Mouse (Mus musculus): Measurements from ENCODE around the gene Tmem126b. TPM values are rescaled to one million over a fixed set of nuclear protein-coding genes. Genes with fewer than 3 reads are reported as not detected.

Gene Tmem126b
- polyA plus RNA-seq, 1 experiment from 2014 or later = 45.7 TPM

GRCm38 (mm10) chr7:90456149-90456844 lies 19.5 kb downstream of the Tmem126b start:
- H3K9me3 ChIP-seq = no peaks in the 10 kb centered on the region
- H3K4me2 ChIP-seq = peak overlapping the region; percentile 56
- H3K27ac ChIP-seq = peak overlapping the region; percentile 93; the same call in 1 of the 2 replicates
- H3K4me3 ChIP-seq = peak overlapping the region; percentile 69
- no peak for ATAC-seq (ENCODE audit: low FRiP score)
- WGBS = 42% methylated on average over 7 of the region's 7 CpGs
- peaks cover 17% of the 10 kb centered on the region for H3K36me3 ChIP-seq
- H3K4me1 ChIP-seq (replicated peaks) = peaks cover 16% of the 10 kb centered on the region
- H3K27me3 ChIP-seq = no peaks in the 10 kb centered on the region
- peak overlapping the region; percentile 86 for H3K9ac ChIP-seq

DNA sequence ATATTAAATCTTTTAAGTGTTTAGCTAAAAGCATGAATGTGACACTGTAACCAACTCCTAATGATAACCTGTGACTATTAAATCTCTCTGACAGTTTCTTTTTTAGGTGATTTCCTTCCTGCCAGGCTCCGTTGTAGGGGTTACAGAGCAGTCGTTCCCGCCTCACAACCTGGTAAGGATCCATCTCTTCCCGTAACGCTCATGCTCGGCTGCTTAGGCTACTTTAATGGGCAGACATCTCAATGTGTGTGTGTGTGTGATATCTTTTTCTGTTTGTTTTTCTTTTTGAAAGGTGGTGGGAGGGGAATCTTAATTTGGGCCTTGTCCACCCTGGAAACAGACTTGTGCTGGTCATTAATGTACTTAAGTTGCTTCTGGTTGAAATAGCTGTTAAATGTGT lies 31.6 kb downstream of the Tmem126b start:
- no peak for ATAC-seq (ENCODE audit: low FRiP score)
- Histone ChIP-seq H3K4me1 (replicated peaks) (peaks cover 9% of the 10 kb centered on the region), H3K9me3 (no peaks in the 10 kb centered on the region), H3K4me3 (peak overlapping the region; percentile 98), H3K27me3 (no peaks in the 10 kb centered on the region), H3K4me2 (peak overlapping the region; percentile 98), H3K27ac (peak overlapping the region; percentile 98; the same call in 1 of the 2 replicates), H3K36me3 (peaks cover 6% of the 10 kb centered on the region), H3K9ac (peak overlapping the region; percentile 97)
- WGBS = 2% methylated on average over 6 of the region's 6 CpGs

GRCm38 (mm10) chr7:90443101-90444091 lies 32.4 kb downstream of the Tmem126b start:
- peaks cover 3% of the 10 kb centered on the region; the same call in 1 of the 2 replicates for H3K36me3 ChIP-seq
- ATAC-seq (ENCODE audit: low FRiP score) = peak; percentile 76
- H3K4me1 ChIP-seq (replicated peaks) = peaks cover 9% of the 10 kb centered on the region
- under 1% methylated on average over 95 of the region's 123 CpGs for WGBS
- H3K9ac ChIP-seq = peak overlapping the region; percentile 97
- no peaks in the 10 kb centered on the region for H3K27me3 ChIP-seq
- peak overlapping the region; percentile 98 for H3K4me3 ChIP-seq
- peak overlapping the region; percentile 98 for H3K27ac ChIP-seq
- no peaks in the 10 kb centered on the region for H3K9me3 ChIP-seq
- peak overlapping the region; percentile 98 for H3K4me2 ChIP-seq

- under 1% methylated on average over 47 of the region's 54 CpGs for WGBS
- peaks cover 9% of the 10 kb centered on the region for H3K4me1 ChIP-seq (replicated peaks)
- H3K27ac ChIP-seq = peak within 1 kb of the TSS; percentile 98
- ATAC-seq (ENCODE audit: low FRiP score) = peak; percentile 97
- no peaks in the 10 kb centered on the region for H3K9me3 ChIP-seq
- peak within 1 kb of the TSS; percentile 98 for H3K4me2 ChIP-seq
- peak within 1 kb of the TSS; percentile 98 for H3K4me3 ChIP-seq
- no peaks in the 10 kb centered on the region for H3K27me3 ChIP-seq
- H3K9ac ChIP-seq = peak within 1 kb of the TSS; percentile 97
- peaks cover 2% of the 10 kb centered on the region; the same call in 1 of the 2 replicates for H3K36me3 ChIP-seq
Measured at GRCm38 (mm10) chr7:90442518-90443080, 33.2 kb downstream of the Tmem126b start, which contains the start of gene Crebzf. TSS of gene Crebzf (plus strand) at chr7:90442729.

DNA sequence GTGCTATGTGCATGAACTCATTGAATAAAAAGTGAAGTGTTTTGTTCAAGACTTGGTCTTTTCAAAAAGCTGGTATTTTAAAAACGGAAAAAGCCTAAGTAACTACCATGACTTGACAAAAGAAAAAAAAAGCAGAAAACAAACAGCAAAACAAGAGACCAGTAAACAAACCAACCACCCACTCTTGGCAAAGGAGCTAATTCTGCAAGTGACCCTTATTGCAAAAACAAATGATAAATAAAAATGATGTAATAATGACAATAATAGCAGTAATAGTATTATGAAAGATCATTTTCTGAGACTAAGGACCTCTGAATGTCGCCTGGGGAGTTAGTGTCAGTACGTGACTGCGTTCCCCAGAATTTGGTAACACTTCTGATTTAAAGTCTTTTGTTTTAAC lies 33.7 kb downstream of the Tmem126b start:
- Histone ChIP-seq H3K4me1 (replicated peaks) (peaks cover 9% of the 10 kb centered on the region), H3K9ac (peak overlapping the region; percentile 97), H3K27me3 (no peaks in the 10 kb centered on the region), H3K27ac (peak overlapping the region; percentile 98), H3K4me2 (peak overlapping the region; percentile 61), H3K4me3 (peak overlapping the region; percentile 98), H3K9me3 (no peaks in the 10 kb centered on the region), H3K36me3 (no peaks in the 10 kb centered on the region)
- 7% methylated on average over 4 of the region's 4 CpGs for WGBS
- peak; percentile 27 for ATAC-seq (ENCODE audit: low FRiP score)

- no peak for ATAC-seq (ENCODE audit: low FRiP score)
- WGBS = 96% methylated on average over 4 of the region's 4 CpGs
- H3K27ac ChIP-seq = no peak overlapping the region
Measured at GRCm38 (mm10) chr7:90440044-90440443, 35.8 kb downstream of the Tmem126b start.

GRCm38 (mm10) chr7:90432221-90432620 lies 43.6 kb downstream of the Tmem126b start:
- Histone ChIP-seq H3K4me2 (no peak overlapping the region), H3K27ac (no peak overlapping the region), H3K27me3 (no peaks in the 10 kb centered on the region), H3K9ac (no peak overlapping the region), H3K36me3 (no peaks in the 10 kb centered on the region), H3K4me1 (replicated peaks) (peaks cover 2% of the 10 kb centered on the region), H3K9me3 (no peaks in the 10 kb centered on the region), H3K4me3 (no peak overlapping the region)
- ATAC-seq (ENCODE audit: low FRiP score) = no peak

More at GRCm38 (mm10) chr7:90440044-90440443, 35.8 kb downstream of the Tmem126b start:
- no peak overlapping the region for H3K4me3 ChIP-seq
- no peaks in the 10 kb centered on the region for H3K36me3 ChIP-seq
- no peak overlapping the region for H3K4me2 ChIP-seq
- no peak overlapping the region for H3K9ac ChIP-seq
- no peaks in the 10 kb centered on the region for H3K9me3 ChIP-seq
- H3K27me3 ChIP-seq = no peaks in the 10 kb centered on the region
- peaks cover 3% of the 10 kb centered on the region; the same call in 1 of the 2 replicates for H3K4me1 ChIP-seq (replicated peaks)

DNA sequence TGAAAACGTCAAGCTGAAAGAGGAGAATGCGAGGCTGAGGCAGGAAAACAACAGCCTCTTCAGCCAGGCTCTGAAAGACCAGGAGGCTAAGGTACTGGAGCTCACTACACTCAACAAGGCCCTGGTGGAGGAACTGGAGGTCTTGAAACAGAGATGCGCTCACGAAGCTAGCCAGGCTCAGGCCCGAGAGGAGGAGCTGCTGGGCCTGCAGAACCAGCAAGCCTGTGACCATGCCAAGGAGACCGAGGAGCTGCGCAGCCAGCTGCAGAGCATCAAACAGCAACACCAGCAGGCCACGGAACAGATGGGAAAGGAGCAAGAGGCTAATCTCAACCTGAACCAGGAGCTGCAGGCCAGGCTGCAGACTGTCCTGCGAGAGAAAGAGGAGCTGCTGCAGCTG lies 48.8 kb downstream of the Tmem126b start:
- Histone ChIP-seq H3K27ac (no peak overlapping the region), H3K4me2 (peak overlapping the region; percentile 73), H3K36me3 (no peaks in the 10 kb centered on the region), H3K9ac (peak overlapping the region; percentile 70), H3K4me3 (peak overlapping the region; percentile 36), H3K4me1 (replicated peaks) (peaks cover 9% of the 10 kb centered on the region), H3K9me3 (no peaks in the 10 kb centered on the region), H3K27me3 (no peaks in the 10 kb centered on the region)
- no peak for ATAC-seq (ENCODE audit: low FRiP score)
- 71% methylated on average over 9 of the region's 9 CpGs for WGBS

GRCm38 (mm10) chr7:90426020-90427001 lies 49.5 kb downstream of the Tmem126b start, which contains the start of gene Ccdc89:
TSS of gene Ccdc89 (plus strand) at chr7:90426577.
- Histone ChIP-seq H3K4me1 (replicated peaks) (peaks cover 9% of the 10 kb centered on the region), H3K4me2 (peak within 1 kb of the TSS; percentile 73), H3K36me3 (no peaks in the 10 kb centered on the region), H3K27me3 (no peaks in the 10 kb centered on the region), H3K4me3 (peak within 1 kb of the TSS; percentile 36), H3K9me3 (no peaks in the 10 kb centered on the region), H3K27ac (peak within 1 kb of the TSS; percentile 35; the same call in 1 of the 2 replicates), H3K9ac (peak within 1 kb of the TSS; percentile 70)
- WGBS = 24% methylated on average over 29 of the region's 29 CpGs
- peak; percentile 100 for ATAC-seq (ENCODE audit: low FRiP score)
